Mouse (Mus musculus) mouse embryonic stem cell (cell line): ENCODE measurements around the gene Ripor3.

ENCODE experiments used
- in situ Hi-C, 2 experiments: fragments of 300-500 bp; cut with MboI; formaldehyde crosslinking; loops; 1 replicate in 1 of 2; 3 replicates in 1 of 2; pipeline ENCODE4 v1.14.3; 2019 to 2020; ENCODE audit warnings: low sequenced_read_pairs in 2 of 2, low pct_unique_long_range_greater_than_20kb in 1 of 2, mixed read lengths in 1 of 2; ENCODE audit not compliant: unreplicated experiment in 1 of 2

The Ripor3 gene

GRCm38 (mm10) chr2:167963778-167964300 is 46.6 kb downstream of the Ripor3 start:
- in situ Hi-C loops, result no loop called here

GRCm38 (mm10) chr2:167963176-167963575 is 47.2 kb downstream of the Ripor3 start:
- in situ Hi-C loops, result no loop called here

- in situ Hi-C loops, result no loop called here
These were observed 48.1 kb downstream of the Ripor3 start for GRCm38 (mm10) chr2:167962347-167962746.

- in situ Hi-C loops, result no loop called here
These were observed 49.8 kb downstream of the Ripor3 start for GRCm38 (mm10) chr2:167960584-167960983.

- in situ Hi-C loops, result no loop called here
These were observed 50.4 kb downstream of the Ripor3 start for GRCm38 (mm10) chr2:167959996-167960395.

- in situ Hi-C loops, result no loop called here
These were observed 51.0 kb downstream of the Ripor3 start for GRCm38 (mm10) chr2:167959384-167959911.

- in situ Hi-C loops, result no loop called here
These were observed 51.6 kb downstream of the Ripor3 start for GRCm38 (mm10) chr2:167958843-167959242.

GRCm38 (mm10) chr2:167958082-167958788 is 52.2 kb downstream of the Ripor3 start:
- in situ Hi-C loops, result no loop called here

- in situ Hi-C loops, result no loop called here
These were observed 52.9 kb downstream of the Ripor3 start for GRCm38 (mm10) chr2:167957539-167957938.

- in situ Hi-C loops, result no loop called here
These were observed 55.5 kb downstream of the Ripor3 start for GRCm38 (mm10) chr2:167954928-167955327.

- in situ Hi-C loops, result no loop called here
These were observed 56.6 kb downstream of the Ripor3 start for GRCm38 (mm10) chr2:167953819-167954218.

GRCm38 (mm10) chr2:167951301-167952211 is 58.9 kb downstream of the Ripor3 start:
- in situ Hi-C loops, result no loop called here

- in situ Hi-C loops, result no loop called here
These were observed 59.7 kb downstream of the Ripor3 start for GRCm38 (mm10) chr2:167950681-167951080.

- in situ Hi-C loops, result no loop called here
These were observed 60.6 kb downstream of the Ripor3 start for GRCm38 (mm10) chr2:167949808-167950207.

- in situ Hi-C loops, result no loop called here
These were observed 61.2 kb downstream of the Ripor3 start for GRCm38 (mm10) chr2:167949250-167949649.

- in situ Hi-C loops, result no loop called here
These were observed 61.9 kb downstream of the Ripor3 start for GRCm38 (mm10) chr2:167948557-167948956.

- in situ Hi-C loops, result no loop called here
These were observed 62.4 kb downstream of the Ripor3 start for GRCm38 (mm10) chr2:167948047-167948446.

- in situ Hi-C loops, result no loop called here
These were observed 63.2 kb downstream of the Ripor3 start for GRCm38 (mm10) chr2:167947251-167947650.

GRCm38 (mm10) chr2:167945451-167945850 is 65.0 kb downstream of the Ripor3 start:
- in situ Hi-C loops, result no loop called here
